Mouse (Mus musculus) hindbrain, postnatal 0 days (tissue): ENCODE data around the gene Ercc6. TPM values are rescaled to one million over a fixed set of nuclear protein-coding genes. Genes with fewer than 3 reads are reported as not detected.

Experiments used
- ATAC-seq: fragments of 200-750 bp; cut with Nextera tagmentation; 2 replicates; pipeline ENCODE4 v1.8.0; 2017; ENCODE audit warnings: mild to moderate bottlenecking, moderate TSS enrichment, moderate library complexity
- DNase-seq: peaks from one replicate; pipeline ENCODE4 v3.0.0-alpha.2; 2015; ENCODE audit warnings: low spot score
- H3K27ac ChIP-seq: fragments of 300-500 bp; sonication (generic); 2 replicates; pipeline ENCODE4 v1.5.1; 2014; ENCODE audit warnings: mild to moderate bottlenecking
- H3K27me3 ChIP-seq: fragments of 300-500 bp; sonication (generic); 2 replicates; pipeline ENCODE4 v1.6.1; 2014; ENCODE audit warnings: low read length, mixed read lengths; ENCODE audit not compliant: insufficient read depth
- H3K36me3 ChIP-seq: fragments of 300-500 bp; sonication (generic); 2 replicates; pipeline ENCODE4 v1.6.1; 2014; ENCODE audit warnings: low read length, mixed read lengths; ENCODE audit not compliant: insufficient read depth
- H3K4me1 ChIP-seq: fragments of 300-500 bp; sonication (generic); 2 replicates; pipeline ENCODE4 v1.6.1; 2014; ENCODE audit warnings: antibody characterized with exemption, low read length, mixed read lengths; ENCODE audit not compliant: insufficient read depth
- H3K4me2 ChIP-seq: fragments of 300-500 bp; sonication (generic); 2 replicates; pipeline ENCODE4 v1.6.1; 2014; ENCODE audit warnings: low read depth, mild to moderate bottlenecking, low read length, moderate library complexity, mixed read lengths
- H3K4me3 ChIP-seq: fragments of 300-500 bp; sonication (generic); 2 replicates; pipeline ENCODE4 v1.5.1; 2014; ENCODE audit warnings: low read length
- H3K9ac ChIP-seq: fragments of 300-500 bp; sonication (generic); replicated peaks from 2 replicates; pipeline ENCODE4 v1.6.1; 2014; ENCODE audit warnings: mild to moderate bottlenecking, low read length, moderate library complexity, mixed read lengths
- H3K9me3 ChIP-seq: fragments of 300-500 bp; sonication (generic); 2 replicates; pipeline ENCODE4 v1.6.1; 2016; ENCODE audit warnings: low read length, mixed read lengths
- CTCF ChIP-seq: IDR thresholded peaks from 2 replicates; pipeline ENCODE4 v1.5.1; 2016; ENCODE audit warnings: antibody characterized with exemption, control low read depth, low read depth
- WGBS: fragments of 180-500 bp; shearing (Covaris S2); extraction: QIAGEN DNeasy Blood & Tissue Kit; methylation state at CpG from one replicate; pipeline ENCODE4 v1.1.7; 2014; 5-methylcytosine and 5-hydroxymethylcytosine counted together
- polyA plus RNA-seq: library from polyadenylated mRNA; unstranded; fragments of >200 nt; fragmentation: Nextera tagmentation; extraction: Ambion mirVana; gene quantifications from 2 replicates; pipeline ENCODE4 v1.2.1, GENCODE M21; 2015
- total RNA-seq: library from RNA; depleted of rRNA; stranded (reverse); fragments of >200 nt; gene quantifications from 2 replicates; pipeline ENCODE4 v1.2.3, GENCODE M21; 2014

The Ercc6 gene
- total and polyA plus RNA-seq, 2 experiments from 2014 or later, result 12.2 to 18.3 TPM

DNA sequence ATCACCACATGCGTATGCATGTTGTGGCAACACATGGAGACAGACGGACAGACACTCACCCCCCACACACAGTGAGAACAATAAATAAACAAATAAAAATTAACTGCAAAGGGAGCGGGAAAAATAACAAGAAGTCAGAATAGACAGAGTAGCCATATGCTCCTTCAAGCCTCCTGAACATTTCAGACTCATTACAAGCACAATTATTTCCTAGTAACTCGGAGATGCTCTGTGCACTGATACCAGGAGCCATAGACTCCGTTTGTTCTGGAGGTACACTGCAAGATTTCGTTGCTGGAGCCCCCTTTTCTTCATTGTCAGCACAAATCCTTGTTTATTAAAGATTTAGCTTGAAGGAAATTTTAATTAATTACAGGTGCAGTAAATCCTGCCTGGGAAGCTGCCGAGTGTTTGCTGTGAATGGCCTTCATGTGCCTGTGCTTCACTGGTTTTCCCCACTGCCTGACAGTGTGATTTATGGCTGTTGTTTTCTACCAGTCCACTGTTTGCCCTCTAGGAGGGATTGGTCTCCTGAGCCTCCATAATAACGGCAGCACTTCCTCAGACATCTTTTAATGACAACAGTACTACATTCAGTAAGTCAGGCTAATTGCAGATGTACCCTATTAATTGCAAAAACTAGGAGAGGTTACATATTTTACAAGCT, 41.7 kb downstream of the Ercc6 start:
- Histone ChIP-seq H3K27ac (no peak overlapping the region), H3K27me3 (no peaks in the 10 kb centered on the region), H3K4me2 (no peak overlapping the region), H3K4me1 (no peaks in the 10 kb centered on the region), H3K4me3 (no peak overlapping the region), H3K9me3 (no peaks in the 10 kb centered on the region), H3K9ac (no peak overlapping the region), H3K36me3 (peaks cover 20% of the 10 kb centered on the region; the same call in 1 of the 2 replicates)
- no peak for TF ChIP-seq CTCF
- 63% methylated on average over 8 of the region's 8 CpGs for WGBS
- no peak for DNase-seq
- no peak for ATAC-seq

DNA sequence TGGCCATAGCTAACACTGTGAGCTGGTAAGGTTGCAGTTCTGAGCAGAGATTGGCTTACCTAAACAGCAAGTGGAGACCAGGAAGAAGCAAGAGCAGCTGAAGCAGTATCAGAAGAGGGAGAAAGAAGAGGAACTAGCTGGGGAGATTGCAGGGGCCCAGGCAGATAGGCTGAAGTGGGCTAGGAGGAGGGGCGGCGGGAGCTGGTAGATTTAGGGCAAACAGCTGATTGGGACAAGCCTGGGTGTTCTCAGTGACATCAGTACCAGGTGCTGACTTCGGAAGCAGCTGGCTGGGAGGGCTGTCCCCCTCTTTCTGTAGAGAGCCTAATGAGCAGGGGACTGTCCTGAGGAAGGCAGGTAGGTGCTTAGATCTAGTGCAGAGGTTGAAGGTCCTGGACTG, 48.1 kb downstream of the Ercc6 start:
- TF ChIP-seq CTCF, result no peak
- Histone ChIP-seq H3K4me1 (no peaks in the 10 kb centered on the region), H3K36me3 (peaks cover 48% of the 10 kb centered on the region), H3K9me3 (no peaks in the 10 kb centered on the region), H3K4me2 (no peak overlapping the region), H3K9ac (no peak overlapping the region), H3K4me3 (no peak overlapping the region), H3K27ac (no peak overlapping the region), H3K27me3 (no peaks in the 10 kb centered on the region)
- DNase-seq (no peak), ATAC-seq (no peak)
- 95% methylated on average over 3 of the region's 3 CpGs for WGBS

DNA sequence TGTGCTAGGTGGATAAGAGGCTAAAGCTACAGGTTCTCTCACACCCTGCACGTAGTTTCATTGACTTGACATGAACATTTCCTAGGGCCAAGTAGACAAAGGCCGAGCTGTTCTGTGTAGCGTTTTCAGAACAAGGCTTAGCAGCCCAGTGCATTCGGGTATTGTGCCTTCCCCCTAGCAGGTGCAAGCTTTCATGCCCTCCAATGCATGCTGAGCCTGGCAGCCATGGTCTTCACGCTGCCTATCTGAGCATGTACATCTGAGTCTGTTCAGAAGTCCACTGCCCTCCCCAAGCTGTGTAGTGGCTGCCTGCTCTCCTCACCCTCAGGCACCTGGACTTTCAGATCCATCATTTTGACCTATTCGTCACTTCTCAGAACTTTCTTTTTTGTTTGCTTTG, 50.3 kb downstream of the Ercc6 start:
- ATAC-seq (no peak), DNase-seq (no peak)
- no peak for TF ChIP-seq CTCF
- Histone ChIP-seq H3K4me1 (no peaks in the 10 kb centered on the region), H3K4me2 (no peak overlapping the region), H3K4me3 (no peak overlapping the region), H3K27ac (no peak overlapping the region), H3K9ac (no peak overlapping the region), H3K27me3 (no peaks in the 10 kb centered on the region), H3K36me3 (peaks cover 58% of the 10 kb centered on the region), H3K9me3 (no peaks in the 10 kb centered on the region)
- WGBS, result 86% methylated on average over 6 of the region's 6 CpGs

DNA sequence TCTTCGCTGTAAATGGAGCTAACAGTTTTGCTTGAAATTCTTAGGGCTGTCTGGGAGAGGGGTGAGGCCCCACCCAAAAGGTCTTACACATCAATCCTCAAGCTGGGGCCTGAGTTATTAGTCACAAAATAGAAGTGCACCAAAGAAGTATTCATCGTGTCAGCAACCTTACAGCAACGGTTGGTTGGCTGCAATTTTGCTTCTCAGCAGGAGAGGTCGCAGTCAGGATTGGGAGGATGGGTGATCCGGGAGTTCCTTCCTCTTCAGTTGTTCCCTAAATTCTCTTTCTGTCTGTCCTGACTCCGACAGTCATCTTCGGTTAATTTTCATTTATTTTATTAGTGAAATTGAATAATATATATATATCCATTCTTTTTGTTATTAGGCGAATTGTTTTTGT, 59.2 kb downstream of the Ercc6 start:
- H3K4me2 ChIP-seq, result no peak overlapping the region
- no peak for DNase-seq
- no peaks in the 10 kb centered on the region for H3K9me3 ChIP-seq
- 51% methylated on average over 8 of the region's 8 CpGs for WGBS
- no peaks in the 10 kb centered on the region for H3K27me3 ChIP-seq
- no peak overlapping the region for H3K27ac ChIP-seq
- peak; percentile 49 for TF ChIP-seq CTCF
- no peak overlapping the region for H3K9ac ChIP-seq
- H3K4me3 ChIP-seq, result no peak overlapping the region
- no peaks in the 10 kb centered on the region for H3K4me1 ChIP-seq
- ATAC-seq, result no peak
- peaks cover 41% of the 10 kb centered on the region for H3K36me3 ChIP-seq

DNA sequence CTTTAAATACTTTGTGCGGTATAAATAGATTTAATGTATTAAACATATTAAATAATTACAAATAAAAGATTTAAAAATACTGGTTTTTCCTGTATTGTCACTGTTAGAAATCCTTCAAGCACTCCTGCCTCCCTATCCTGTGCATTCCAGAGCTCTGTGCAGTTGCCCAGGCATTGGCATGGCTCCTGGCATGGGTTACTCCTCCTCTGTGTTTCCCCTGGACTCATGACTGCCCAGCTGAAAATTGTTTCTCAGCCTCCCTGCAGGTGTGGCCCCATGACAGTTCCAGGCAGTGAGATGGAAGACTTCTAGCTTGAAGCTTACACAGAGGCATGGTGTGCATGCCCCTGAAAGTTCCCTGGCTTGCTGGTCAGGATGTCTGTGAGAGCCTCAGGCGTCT, 65.1 kb downstream of the Ercc6 start:
- H3K36me3 ChIP-seq, result peaks cover 16% of the 10 kb centered on the region; the same call in 1 of the 2 replicates
- ATAC-seq, result no peak
- H3K4me2 ChIP-seq, result no peak overlapping the region
- no peaks in the 10 kb centered on the region for H3K27me3 ChIP-seq
- H3K9me3 ChIP-seq, result no peaks in the 10 kb centered on the region
- no peak overlapping the region for H3K27ac ChIP-seq
- H3K4me3 ChIP-seq, result no peak overlapping the region
- WGBS, result 94% methylated on average over 2 of the region's 2 CpGs
- TF ChIP-seq CTCF, result no peak
- H3K9ac ChIP-seq, result no peak overlapping the region
- H3K4me1 ChIP-seq, result no peaks in the 10 kb centered on the region
- DNase-seq, result no peak

DNA sequence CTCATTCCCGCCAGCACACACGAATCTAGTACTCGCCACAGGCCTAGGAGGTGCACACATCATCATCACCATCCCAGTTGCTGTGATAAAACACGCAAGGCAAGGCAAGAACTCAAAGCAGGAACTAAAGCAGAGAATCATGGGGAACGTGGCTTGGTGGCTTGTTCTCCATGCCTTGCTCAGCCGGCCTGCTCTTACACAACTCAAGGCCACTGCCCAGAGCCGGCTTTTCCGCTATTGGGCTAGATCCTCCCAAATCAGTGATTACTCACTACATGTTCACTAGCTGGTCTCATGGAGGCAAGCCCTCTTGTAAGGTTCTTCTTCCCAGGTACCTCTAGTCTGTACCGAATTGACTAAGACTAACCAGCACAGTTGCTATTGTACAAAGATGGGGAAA, 70.4 kb downstream of the Ercc6 start:
- no peaks in the 10 kb centered on the region for H3K27me3 ChIP-seq
- H3K4me3 ChIP-seq, result no peak overlapping the region
- no peak overlapping the region for H3K4me2 ChIP-seq
- no peaks in the 10 kb centered on the region for H3K4me1 ChIP-seq
- H3K9ac ChIP-seq, result no peak overlapping the region
- no peaks in the 10 kb centered on the region for H3K36me3 ChIP-seq
- WGBS, result 92% methylated on average over 9 of the region's 9 CpGs
- no peak for TF ChIP-seq CTCF
- no peaks in the 10 kb centered on the region for H3K9me3 ChIP-seq
- no peak overlapping the region for H3K27ac ChIP-seq
- DNase-seq (no peak), ATAC-seq (no peak)

DNA sequence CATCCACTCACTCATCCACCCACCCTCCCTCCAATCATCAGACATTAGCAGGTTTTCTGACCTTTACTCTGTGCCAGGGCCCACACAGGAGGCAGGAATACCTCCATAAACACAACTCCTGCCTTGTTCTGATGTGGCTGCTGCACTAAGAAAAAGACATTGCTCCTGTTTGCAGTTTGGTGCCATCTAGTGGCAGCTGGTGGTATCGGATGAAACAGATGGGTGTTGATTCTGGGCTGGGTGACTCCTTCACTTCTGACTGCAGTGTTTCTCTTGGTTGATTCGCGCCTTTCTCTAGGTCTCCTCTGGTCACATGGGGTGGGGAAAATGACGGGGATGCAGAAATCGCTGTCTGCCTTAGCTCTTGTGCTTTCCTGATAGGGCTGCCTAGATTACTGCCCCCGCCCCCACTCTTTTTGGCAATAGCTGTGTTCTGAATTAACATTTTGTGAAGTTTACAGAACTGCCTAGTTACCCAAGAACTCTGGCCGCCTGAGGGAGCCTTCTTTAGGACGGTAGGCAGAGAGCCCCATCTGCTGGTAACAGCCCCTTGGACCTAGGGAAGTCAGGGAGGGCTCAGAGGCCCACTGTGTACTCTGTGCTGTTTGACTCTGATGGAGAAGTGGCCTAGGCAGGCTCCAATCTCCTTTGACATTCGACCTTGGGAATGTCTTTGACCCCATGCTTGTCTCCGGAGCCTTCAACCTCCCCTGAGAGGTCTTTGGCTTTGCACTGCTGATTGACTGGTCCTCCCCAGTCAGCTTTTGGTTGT, 73.9 kb downstream of the Ercc6 start:
- ATAC-seq (peak; percentile 55), DNase-seq (peak; percentile 91)
- 12% methylated on average over 10 of the region's 10 CpGs for WGBS
- peak; percentile 96 for TF ChIP-seq CTCF
- no peaks in the 10 kb centered on the region for H3K4me1 ChIP-seq
- no peaks in the 10 kb centered on the region for H3K36me3 ChIP-seq
- no peak overlapping the region for H3K27ac ChIP-seq
- no peak overlapping the region for H3K9ac ChIP-seq
- no peaks in the 10 kb centered on the region for H3K9me3 ChIP-seq
- no peak overlapping the region for H3K4me3 ChIP-seq
- H3K27me3 ChIP-seq, result no peaks in the 10 kb centered on the region
- H3K4me2 ChIP-seq, result no peak overlapping the region
